Mouse (Mus musculus) cerebellum, adult 2 months (tissue): ENCODE measurements around the gene Dand5. TPM values are rescaled to one million over a fixed set of nuclear protein-coding genes. Genes with fewer than 3 reads are reported as not detected.
A peak's percentile ranks its signal among the peaks of the same experiment; 100 is the strongest.

Source experiments
- DNase-seq, 2 experiments: peaks; one replicate each; pipeline ENCODE4 v3.0.0; 2021
- H3K27ac ChIP-seq: fragments of 200-500 bp; 2 replicates; pipeline ENCODE4 v1.5.1; 2012; ENCODE audit warnings: low read length, control low read depth, inconsistent platforms; ENCODE audit not compliant: insufficient read depth
- H3K27me3 ChIP-seq: fragments of 200-500 bp; 2 replicates; pipeline ENCODE4 v1.6.1; 2012; ENCODE audit warnings: inconsistent platforms, mild to moderate bottlenecking, low read length, moderate library complexity; ENCODE audit not compliant: control insufficient read depth, insufficient read depth
- H3K4me1 ChIP-seq: fragments of 200-500 bp; 2 replicates; pipeline ENCODE4 v1.6.1; 2011; ENCODE audit warnings: low read length; ENCODE audit not compliant: control insufficient read depth, insufficient read depth
- H3K4me3 ChIP-seq: fragments of 200-500 bp; replicated peaks from 2 replicates; pipeline ENCODE3; 2011; ENCODE audit warnings: mild to moderate bottlenecking, low read depth, low read length, control low read depth; ENCODE audit not compliant: insufficient read depth
- CTCF ChIP-seq: fragments of 200-500 bp; IDR thresholded peaks from 2 replicates; pipeline ENCODE4 v1.5.1; 2011; ENCODE audit warnings: low read depth, mild to moderate bottlenecking, control low read depth, low read length, moderate library complexity, borderline replicate concordance; ENCODE audit not compliant: insufficient read depth
- POLR2A ChIP-seq: fragments of 200-500 bp; IDR thresholded peaks from 2 replicates; pipeline ENCODE4 v1.6.1; 2011; ENCODE audit warnings: low read length, control low read depth, borderline replicate concordance; ENCODE audit not compliant: insufficient read depth
- WGBS: fragments of 180-500 bp; shearing (Covaris S2); methylation state at CpG from one replicate; pipeline ENCODE4 v1.1.7; 2018; 5-methylcytosine and 5-hydroxymethylcytosine counted together
- polyA plus RNA-seq: library from polyadenylated mRNA; depleted of rRNA; stranded (reverse); fragments of >200 nt; gene quantifications from 2 replicates; pipeline ENCODE4 v1.2.3, GENCODE M21; 2012; rRNA removed

Gene Dand5
- polyA plus RNA-seq = 16.1 and 16.2 TPM in 2 replicates

DNA sequence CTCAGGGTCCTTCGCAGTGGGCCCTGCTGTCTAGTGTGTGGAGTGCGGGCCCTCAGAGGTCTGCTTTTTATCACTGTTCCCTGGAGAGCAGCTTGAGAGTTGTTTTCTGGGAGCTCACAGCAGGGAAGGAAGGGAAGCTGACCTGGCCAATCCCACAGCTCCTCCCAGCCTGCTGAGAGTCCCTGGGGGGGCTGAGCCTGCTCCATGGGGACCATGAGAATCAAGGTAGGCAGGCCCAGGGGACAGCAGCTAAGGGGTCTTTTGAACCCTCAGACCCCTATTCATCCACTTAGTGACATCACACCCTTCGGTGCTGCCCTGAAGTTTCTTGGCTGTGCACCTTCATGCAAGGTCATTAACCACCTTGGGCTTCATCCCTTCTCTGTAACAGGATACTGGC is at the start of gene Dand5:
Gene Dand5, minus strand, starts transcription at position 101 of the 400 bp plus-strand sequence.
- 59% methylated on average over 3 of the region's 3 CpGs for WGBS
- peaks cover 6% of the 10 kb centered on the region for H3K4me1 ChIP-seq
- peak within 1 kb of the TSS; percentile 56 for H3K4me3 ChIP-seq
- H3K27ac ChIP-seq = no peak within 1 kb of the TSS
- TF ChIP-seq POLR2A (no peak), CTCF (no peak)
- no peaks in the 10 kb centered on the region for H3K27me3 ChIP-seq
- no peak for DNase-seq

DNA sequence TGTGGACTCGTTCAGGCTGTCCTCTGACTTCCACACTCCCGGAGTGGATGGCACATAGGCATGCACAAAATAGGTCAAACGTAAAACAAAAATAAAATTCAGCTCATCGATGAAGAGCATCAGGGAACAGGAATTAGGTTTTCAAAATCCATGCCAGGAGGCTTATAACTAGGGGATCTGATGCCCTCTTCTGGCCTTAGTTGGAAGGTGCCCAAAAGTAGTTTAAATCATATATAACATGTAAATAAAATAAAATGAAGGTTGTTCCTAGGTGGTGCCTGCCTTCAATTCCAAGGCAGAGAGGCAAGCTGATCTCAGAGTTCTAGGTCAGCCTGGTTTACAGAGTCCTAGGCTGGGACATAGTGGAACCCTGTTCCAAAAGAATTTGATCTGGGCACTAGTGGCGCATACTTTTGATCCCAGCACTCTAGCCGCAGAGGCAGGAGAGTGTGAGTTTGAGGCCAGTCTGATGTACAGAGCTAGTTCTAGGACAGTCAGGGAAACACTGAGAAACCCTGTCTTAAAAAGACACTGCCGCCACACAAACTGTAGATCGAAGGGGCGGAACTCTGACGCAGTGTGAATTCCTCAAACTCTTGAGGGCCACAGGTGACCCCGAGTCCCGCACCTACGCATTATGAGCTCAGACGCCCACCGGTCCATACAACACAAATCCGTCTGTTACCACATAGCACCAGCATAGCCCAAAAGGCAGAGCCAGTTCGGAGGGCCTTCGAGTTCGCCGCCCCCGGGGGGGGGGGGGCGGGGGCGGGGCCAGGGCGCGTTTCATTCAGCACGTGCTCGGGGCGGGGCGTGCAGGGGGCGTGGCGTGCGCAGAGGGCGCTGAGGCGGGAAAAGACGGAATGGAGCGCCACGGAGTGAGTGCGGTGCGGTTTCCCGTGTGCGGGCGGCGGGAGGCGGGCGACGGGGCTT is 49.0 kb upstream of the Dand5 start, which contains the start of gene Syce2:
Gene Syce2, plus strand, starts transcription at position 736 of the 933 bp plus-strand sequence.
- Histone ChIP-seq H3K4me1 (peaks cover 3% of the 10 kb centered on the region; the same call in 1 of the 2 replicates), H3K4me3 (peak within 1 kb of the TSS; percentile 56), H3K27ac (no peak within 1 kb of the TSS), H3K27me3 (no peaks in the 10 kb centered on the region)
- TF ChIP-seq POLR2A = no peak
- TF ChIP-seq CTCF = no peak
- DNase-seq = peak; percentile 61 to 62
- WGBS = 11% methylated on average over 43 of the region's 46 CpGs

DNA sequence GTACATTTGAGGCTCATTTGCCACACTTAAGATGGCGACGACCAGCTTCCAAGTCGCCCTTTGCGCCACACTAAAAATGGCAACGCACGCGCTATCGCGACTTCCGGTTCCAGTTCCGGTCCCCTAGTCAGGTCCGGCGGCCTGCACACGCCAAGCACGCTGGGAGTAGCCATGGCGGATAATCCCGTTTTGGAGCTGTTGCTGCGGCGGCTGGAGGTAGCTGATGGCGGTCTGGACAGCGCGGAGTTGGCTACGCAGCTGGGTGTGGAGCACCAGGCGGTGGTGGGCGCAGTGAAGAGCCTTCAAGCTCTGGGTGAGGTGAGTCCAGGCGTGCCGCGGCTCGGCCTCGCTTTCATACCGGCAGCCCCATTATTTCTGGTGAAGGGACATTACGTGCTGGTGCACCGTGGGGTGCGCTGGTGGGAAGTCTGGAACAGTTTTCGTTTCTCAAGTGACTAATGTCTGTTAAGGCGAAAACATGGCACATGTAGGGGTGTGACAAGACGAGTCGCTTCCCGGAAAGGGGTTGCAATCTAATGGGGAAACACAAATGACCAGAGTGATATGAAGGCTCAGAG is 34.3 kb upstream of the Dand5 start, which contains the start of gene Farsa:
Gene Farsa, plus strand, starts transcription at position 126 of the 578 bp plus-strand sequence.
- Histone ChIP-seq H3K4me3 (peak within 1 kb of the TSS; percentile 68), H3K4me1 (peaks cover 9% of the 10 kb centered on the region; the same call in 1 of the 2 replicates), H3K27me3 (no peaks in the 10 kb centered on the region), H3K27ac (peak within 1 kb of the TSS; percentile 30)
- peak; percentile 93 to 95 for DNase-seq
- peak; percentile 95 for TF ChIP-seq POLR2A
- TF ChIP-seq CTCF = no peak
- under 1% methylated on average over 39 of the region's 39 CpGs for WGBS

DNA sequence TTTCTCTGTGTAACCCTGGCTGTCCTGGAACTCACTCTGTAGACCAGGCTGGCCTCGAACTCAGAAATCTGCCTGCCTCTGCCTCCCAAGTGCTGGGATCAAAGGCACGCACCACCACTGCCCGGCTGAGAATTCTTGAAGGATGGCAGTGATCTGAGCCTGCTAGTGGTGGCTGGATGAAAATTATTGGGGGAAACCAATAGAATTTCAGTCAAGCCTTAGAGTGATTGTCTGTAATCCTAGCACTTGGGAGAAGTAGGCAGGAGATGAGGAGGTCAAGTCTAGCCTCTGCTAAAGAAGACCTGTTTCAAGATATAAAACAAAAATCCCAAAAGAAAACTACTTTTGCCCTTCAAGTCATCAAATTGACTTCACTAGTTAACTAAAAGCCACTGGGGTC is 33.8 kb upstream of the Dand5 start:
- 85% methylated on average over 3 of the region's 3 CpGs for WGBS
- Histone ChIP-seq H3K4me3 (no peak overlapping the region), H3K27me3 (no peaks in the 10 kb centered on the region), H3K27ac (no peak overlapping the region), H3K4me1 (peaks cover 9% of the 10 kb centered on the region; the same call in 1 of the 2 replicates)
- no peak for TF ChIP-seq POLR2A
- no peak for TF ChIP-seq CTCF
- DNase-seq = no peak

DNA sequence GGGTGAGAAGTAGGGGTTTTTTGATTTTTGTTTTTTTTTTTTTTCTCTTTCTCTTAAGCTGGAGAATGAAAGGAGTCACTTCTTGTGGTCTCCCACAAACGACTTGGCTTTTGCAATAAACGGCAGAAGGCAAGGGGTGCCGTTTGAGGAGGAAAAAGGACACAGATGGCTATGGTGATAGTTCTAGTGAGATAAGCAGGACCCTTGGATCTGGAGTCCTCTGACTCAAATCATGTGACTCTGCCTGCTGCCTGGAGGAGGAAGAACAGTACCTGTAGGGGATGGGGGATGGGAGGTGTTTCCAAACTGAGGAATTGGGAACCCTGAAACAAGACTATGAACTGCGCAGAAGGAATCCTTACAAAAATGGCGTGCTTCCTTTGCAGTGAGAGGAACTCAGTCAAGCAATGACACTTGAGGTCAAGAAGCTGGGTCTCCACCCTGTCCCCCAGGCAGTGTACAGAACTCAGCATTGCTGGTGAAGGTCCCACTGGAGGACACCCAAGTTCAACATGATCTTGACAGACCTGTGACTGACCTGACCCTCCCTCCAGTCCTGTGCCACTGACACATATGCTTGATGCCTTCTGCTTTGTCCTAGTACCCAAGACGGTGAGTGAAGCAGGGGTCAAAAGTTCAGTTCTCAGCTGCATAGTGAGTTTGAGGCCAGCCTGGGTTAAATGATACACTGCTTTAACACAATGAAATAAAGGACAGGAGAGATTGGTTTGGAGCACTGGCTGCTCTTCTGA is 25.2 kb upstream of the Dand5 start:
- peak; percentile 36 to 39 for DNase-seq
- no peak overlapping the region for H3K4me3 ChIP-seq
- WGBS = 43% methylated on average over 6 of the region's 6 CpGs
- TF ChIP-seq POLR2A (no peak), CTCF (no peak)
- peak overlapping the region; percentile 62; the same call in 1 of the 2 replicates for H3K27ac ChIP-seq
- peaks cover 9% of the 10 kb centered on the region; the same call in 1 of the 2 replicates for H3K4me1 ChIP-seq
- no peaks in the 10 kb centered on the region for H3K27me3 ChIP-seq

DNA sequence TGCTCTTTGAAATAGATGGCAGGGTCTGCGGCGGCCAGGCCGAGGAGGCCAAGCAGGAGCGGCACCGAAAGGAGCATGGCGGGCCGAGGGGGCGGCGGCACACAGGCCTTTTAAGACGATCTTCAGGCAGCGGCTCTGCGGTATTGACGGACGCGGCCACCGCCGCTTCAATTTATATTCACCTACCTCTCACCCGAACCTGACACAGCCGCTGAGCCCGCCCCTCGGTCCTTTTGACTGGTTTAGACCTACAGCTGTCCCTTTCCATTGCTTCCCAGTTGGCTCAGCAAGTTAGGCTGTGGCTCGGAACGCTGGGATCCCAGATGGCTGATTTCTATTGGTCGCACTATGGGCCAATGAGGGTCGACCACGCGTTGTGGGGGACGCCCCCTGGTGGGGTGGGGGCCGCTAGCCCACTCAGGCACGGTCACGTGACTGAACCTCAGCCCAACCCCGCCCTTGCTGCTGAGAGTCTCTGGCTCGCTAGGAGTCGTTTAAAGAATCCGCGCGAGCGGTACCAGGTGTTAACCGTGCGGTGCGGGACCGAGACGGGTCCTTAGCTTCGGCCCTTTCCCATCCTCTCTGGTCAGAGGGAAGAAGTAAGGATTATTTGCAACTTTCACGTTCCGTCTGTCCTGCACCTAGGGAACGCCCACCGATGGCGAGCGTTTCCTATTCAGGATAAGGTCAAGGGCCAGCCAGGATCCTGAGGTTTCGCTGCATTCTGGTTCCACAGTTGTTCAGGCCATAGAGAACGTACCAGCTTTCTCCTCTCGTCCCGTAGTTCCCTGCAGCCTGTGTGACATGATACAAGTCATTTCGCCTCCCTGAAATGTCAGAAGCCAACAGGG is 24.3 kb upstream of the Dand5 start, which contains the start of gene Calr:
Gene Calr, minus strand, starts transcription at position 213 of the 851 bp plus-strand sequence.
- Histone ChIP-seq H3K4me3 (peak within 1 kb of the TSS; percentile 82), H3K27me3 (no peaks in the 10 kb centered on the region), H3K4me1 (peaks cover 9% of the 10 kb centered on the region; the same call in 1 of the 2 replicates), H3K27ac (peak within 1 kb of the TSS; percentile 79)
- DNase-seq = peak; percentile 99 to 100
- TF ChIP-seq CTCF (no peak), POLR2A (peak; percentile 99)
- WGBS = under 1% methylated on average over 55 of the region's 55 CpGs
